Mouse (Mus musculus): ENCODE data around the gene Chst3. TPM values are rescaled to one million over a fixed set of nuclear protein-coding genes. Genes with fewer than 3 reads are reported as not detected.
"Not testable (repeated sequence)": the region's sequence is repeated elsewhere in the genome, so short reads cannot be mapped to it uniquely, and the experiment has no call there.

Chst3 gene
- polyA plus RNA-seq, 1 experiment from 2014 or later, result 1.3 TPM

DNA sequence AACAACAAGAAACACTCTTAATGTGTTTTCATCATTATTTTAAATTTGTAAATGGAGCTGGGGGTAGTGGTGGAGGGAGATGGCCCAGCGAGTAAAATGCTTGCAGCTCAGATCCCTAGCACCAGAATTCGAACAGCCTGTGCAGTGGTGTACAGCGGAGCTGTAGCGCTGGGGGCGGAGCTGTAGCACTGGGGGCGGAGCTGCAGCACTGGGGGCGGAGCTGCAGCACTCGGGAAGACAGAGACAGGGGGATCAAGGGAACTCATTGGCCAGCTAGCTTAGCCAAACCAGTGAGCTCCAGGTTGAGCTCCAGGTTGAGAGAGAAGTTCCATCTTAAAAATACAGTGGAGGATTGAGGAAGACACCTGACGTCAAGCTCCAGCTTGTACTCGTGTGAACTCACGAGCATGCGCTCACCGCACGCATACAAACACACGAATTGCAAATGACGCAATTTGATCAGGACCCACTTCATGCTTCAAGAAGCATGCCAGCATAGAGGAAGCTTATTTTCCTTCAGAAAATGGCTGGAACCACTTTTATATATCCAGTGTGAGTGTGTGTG is 38.3 kb upstream of the Chst3 start:
- Histone ChIP-seq H3K36me3 (ENCODE audit: control insufficient read depth, insufficient read depth, low read length) (no peaks in the 10 kb centered on the region), H3K9me3 (ENCODE audit: control insufficient read depth, low read length) (no peaks in the 10 kb centered on the region), H3K4me2 (ENCODE audit: low read depth, severe bottlenecking) (no peak overlapping the region), H3K27ac (replicated peaks; ENCODE audit: low read depth, low read length) (no peak overlapping the region), H3K27me3 (ENCODE audit: control insufficient read depth, insufficient read depth, low read length) (no peaks in the 10 kb centered on the region), H3K9ac (ENCODE audit: low read length) (no peak overlapping the region), H3K4me3 (ENCODE audit: low read depth, low read length) (no peak overlapping the region), H3K4me1 (ENCODE audit: control insufficient read depth, insufficient read depth, low read length) (no peaks in the 10 kb centered on the region)
- ATAC-seq (ENCODE audit: insufficient number of reproducible peaks, low FRiP score, low TSS enrichment, low read depth), result no peak
- no peak for DNase-seq (ENCODE audit: low spot score)
- 56% methylated on average over 16 of the region's 16 CpGs for WGBS

DNA sequence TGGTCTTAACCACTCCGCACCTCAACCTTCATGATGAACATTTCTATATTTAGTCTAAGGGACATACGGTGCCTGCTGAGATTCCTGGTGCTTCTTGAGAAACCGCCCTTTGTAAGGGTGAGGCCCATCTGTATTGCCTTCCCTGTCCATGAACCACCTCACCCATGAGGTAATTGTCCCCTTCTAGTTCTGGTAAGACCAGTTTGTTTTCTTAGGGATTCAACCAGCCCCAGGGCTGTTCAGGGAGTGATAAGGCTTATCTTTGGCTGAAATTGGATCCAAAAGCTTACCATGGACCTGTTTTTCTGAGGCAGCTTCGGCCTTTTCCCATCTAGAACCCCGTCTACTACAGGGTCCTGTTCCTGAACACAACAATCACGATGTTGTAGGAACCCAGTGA is 37.0 kb upstream of the Chst3 start:
- no peak overlapping the region for H3K4me2 ChIP-seq (ENCODE audit: low read depth, severe bottlenecking)
- no peaks in the 10 kb centered on the region for H3K4me1 ChIP-seq (ENCODE audit: control insufficient read depth, insufficient read depth, low read length)
- 83% methylated on average over 6 of the region's 6 CpGs for WGBS
- ATAC-seq (ENCODE audit: insufficient number of reproducible peaks, low FRiP score, low TSS enrichment, low read depth) (no peak), DNase-seq (ENCODE audit: low spot score) (no peak)
- H3K9ac ChIP-seq (ENCODE audit: low read length), result no peak overlapping the region
- no peak overlapping the region for H3K27ac ChIP-seq (replicated peaks; ENCODE audit: low read depth, low read length)
- H3K36me3 ChIP-seq (ENCODE audit: control insufficient read depth, insufficient read depth, low read length), result no peaks in the 10 kb centered on the region
- H3K9me3 ChIP-seq (ENCODE audit: control insufficient read depth, low read length), result no peaks in the 10 kb centered on the region
- no peaks in the 10 kb centered on the region for H3K27me3 ChIP-seq (ENCODE audit: control insufficient read depth, insufficient read depth, low read length)
- no peak overlapping the region for H3K4me3 ChIP-seq (ENCODE audit: low read depth, low read length)

DNA sequence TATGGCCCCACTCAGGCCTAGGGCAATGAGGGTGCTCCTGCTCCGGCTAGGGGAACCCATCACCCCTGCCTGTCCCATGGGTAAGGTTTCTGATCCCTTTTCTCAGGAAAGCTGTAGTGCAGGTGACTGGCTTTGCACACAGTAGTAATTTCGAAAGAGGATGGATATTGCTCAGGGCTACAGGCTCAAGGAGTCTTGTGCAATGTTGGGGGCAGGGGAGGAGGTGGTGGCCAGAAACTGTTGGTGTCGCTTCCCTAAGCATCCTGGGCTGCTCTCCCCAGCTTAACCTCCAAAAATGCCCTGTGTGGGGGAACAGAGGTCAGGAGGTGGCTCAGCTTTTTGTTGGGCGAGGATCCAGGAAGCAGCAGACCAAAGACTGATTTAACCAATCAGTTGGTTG is 33.5 kb upstream of the Chst3 start:
- Histone ChIP-seq H3K4me1 (ENCODE audit: control insufficient read depth, insufficient read depth, low read length) (no peaks in the 10 kb centered on the region), H3K4me2 (ENCODE audit: low read depth, severe bottlenecking) (no peak overlapping the region), H3K27ac (replicated peaks; ENCODE audit: low read depth, low read length) (no peak overlapping the region), H3K4me3 (ENCODE audit: low read depth, low read length) (no peak overlapping the region), H3K9me3 (ENCODE audit: control insufficient read depth, low read length) (no peaks in the 10 kb centered on the region), H3K36me3 (ENCODE audit: control insufficient read depth, insufficient read depth, low read length) (no peaks in the 10 kb centered on the region), H3K9ac (ENCODE audit: low read length) (no peak overlapping the region), H3K27me3 (ENCODE audit: control insufficient read depth, insufficient read depth, low read length) (no peaks in the 10 kb centered on the region)
- WGBS, result 77% methylated on average over 4 of the region's 4 CpGs
- DNase-seq (ENCODE audit: low spot score), result no peak
- ATAC-seq (ENCODE audit: insufficient number of reproducible peaks, low FRiP score, low TSS enrichment, low read depth), result no peak

DNA sequence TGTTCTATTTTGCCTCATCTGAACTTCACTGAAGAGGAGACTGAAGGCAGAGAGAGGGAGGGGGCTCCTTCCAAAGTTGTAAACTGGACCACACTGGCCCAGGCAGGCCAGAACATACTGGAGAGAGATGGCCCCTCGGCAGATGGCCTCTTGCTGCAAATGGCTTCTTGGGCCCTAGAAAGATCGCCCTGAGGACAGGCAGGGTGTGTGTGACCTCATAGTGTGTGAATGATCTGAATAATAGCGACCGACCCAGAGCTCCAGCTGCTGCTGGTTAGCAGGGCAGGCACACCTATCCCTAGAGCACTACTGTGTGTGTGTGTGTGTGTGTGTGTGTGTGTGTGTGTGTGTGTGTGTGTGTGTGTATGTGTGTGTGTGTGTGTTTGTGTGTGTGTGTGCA is 33.1 kb upstream of the Chst3 start:
- no peak overlapping the region for H3K4me2 ChIP-seq (ENCODE audit: low read depth, severe bottlenecking)
- no peaks in the 10 kb centered on the region for H3K36me3 ChIP-seq (ENCODE audit: control insufficient read depth, insufficient read depth, low read length)
- H3K4me3 ChIP-seq (ENCODE audit: low read depth, low read length), result no peak overlapping the region
- H3K27ac ChIP-seq (replicated peaks; ENCODE audit: low read depth, low read length), result no peak overlapping the region
- ATAC-seq (ENCODE audit: insufficient number of reproducible peaks, low FRiP score, low TSS enrichment, low read depth) (no peak), DNase-seq (ENCODE audit: low spot score) (no peak)
- H3K27me3 ChIP-seq (ENCODE audit: control insufficient read depth, insufficient read depth, low read length), result no peaks in the 10 kb centered on the region
- no peak overlapping the region for H3K9ac ChIP-seq (ENCODE audit: low read length)
- no peaks in the 10 kb centered on the region for H3K4me1 ChIP-seq (ENCODE audit: control insufficient read depth, insufficient read depth, low read length)
- WGBS, result 77% methylated on average over 4 of the region's 4 CpGs
- H3K9me3 ChIP-seq (ENCODE audit: control insufficient read depth, low read length), result no peaks in the 10 kb centered on the region

DNA sequence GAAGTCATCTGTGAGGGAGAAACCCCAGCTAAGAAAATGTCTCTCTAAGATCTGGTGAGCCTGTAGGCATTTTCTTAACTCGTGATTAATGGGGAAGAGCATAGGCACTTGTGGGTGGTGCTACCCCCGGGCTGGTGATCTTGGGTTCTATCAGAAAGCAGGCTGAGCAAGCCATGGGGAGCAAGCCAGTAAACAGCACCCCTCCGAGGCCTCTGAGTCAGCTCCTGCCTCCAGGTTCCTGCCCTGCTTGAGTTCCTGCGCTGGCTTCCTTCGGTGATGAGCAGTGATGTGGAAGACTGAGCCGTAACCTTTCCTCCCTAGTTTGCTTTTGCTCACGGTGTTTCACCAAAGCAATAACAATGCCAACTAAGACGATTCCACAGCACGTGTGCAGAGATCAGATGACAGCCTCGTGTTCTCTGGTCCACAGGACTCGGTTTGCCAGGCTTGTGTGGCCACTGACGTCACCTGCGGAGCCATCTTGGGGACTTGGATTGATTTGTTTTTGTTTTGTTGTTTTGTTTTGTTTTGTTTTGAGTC is 31.4 kb upstream of the Chst3 start:
- no peak overlapping the region for H3K4me2 ChIP-seq (ENCODE audit: low read depth, severe bottlenecking)
- H3K9me3 ChIP-seq (ENCODE audit: control insufficient read depth, low read length), result no peaks in the 10 kb centered on the region
- 79% methylated on average over 13 of the region's 13 CpGs for WGBS
- H3K4me1 ChIP-seq (ENCODE audit: control insufficient read depth, insufficient read depth, low read length), result no peaks in the 10 kb centered on the region
- H3K4me3 ChIP-seq (ENCODE audit: low read depth, low read length), result no peak overlapping the region
- H3K27me3 ChIP-seq (ENCODE audit: control insufficient read depth, insufficient read depth, low read length), result no peaks in the 10 kb centered on the region
- H3K36me3 ChIP-seq (ENCODE audit: control insufficient read depth, insufficient read depth, low read length), result no peaks in the 10 kb centered on the region
- DNase-seq (ENCODE audit: low spot score) (no peak), ATAC-seq (ENCODE audit: insufficient number of reproducible peaks, low FRiP score, low TSS enrichment, low read depth) (no peak)
- H3K27ac ChIP-seq (replicated peaks; ENCODE audit: low read depth, low read length), result no peak overlapping the region
- no peak overlapping the region for H3K9ac ChIP-seq (ENCODE audit: low read length)

DNA sequence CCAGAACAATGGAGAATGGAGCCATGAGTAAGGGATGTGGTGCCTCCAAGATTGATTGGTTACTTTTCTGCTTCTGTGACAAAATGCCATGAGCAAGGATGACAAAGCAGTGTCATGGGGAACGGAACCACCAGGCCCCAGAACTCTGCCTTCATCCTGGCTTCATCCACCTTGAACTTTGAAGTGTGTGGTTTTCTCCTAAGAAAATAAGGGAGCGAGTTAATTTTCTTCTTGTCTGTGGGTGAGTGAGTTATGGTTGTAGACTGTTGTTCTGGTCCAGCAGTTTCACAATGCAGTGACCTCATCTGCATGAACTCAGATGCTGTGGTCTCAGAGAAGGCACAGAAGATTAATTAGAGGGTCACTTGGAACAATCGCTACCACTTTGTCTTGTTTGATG is 29.3 kb upstream of the Chst3 start:
- H3K4me1 ChIP-seq (ENCODE audit: control insufficient read depth, insufficient read depth, low read length); H3K4me3 ChIP-seq (ENCODE audit: low read depth, low read length); H3K4me2 ChIP-seq (ENCODE audit: low read depth, severe bottlenecking); H3K27ac ChIP-seq (replicated peaks; ENCODE audit: low read depth, low read length); ATAC-seq (ENCODE audit: insufficient number of reproducible peaks, low FRiP score, low TSS enrichment, low read depth); DNase-seq (ENCODE audit: low spot score); H3K9me3 ChIP-seq (ENCODE audit: control insufficient read depth, low read length); H3K27me3 ChIP-seq (ENCODE audit: control insufficient read depth, insufficient read depth, low read length); H3K9ac ChIP-seq (ENCODE audit: low read length); H3K36me3 ChIP-seq (ENCODE audit: control insufficient read depth, insufficient read depth, low read length): not testable (repeated sequence)
- 75% methylated on average over 3 of the region's 3 CpGs for WGBS

DNA sequence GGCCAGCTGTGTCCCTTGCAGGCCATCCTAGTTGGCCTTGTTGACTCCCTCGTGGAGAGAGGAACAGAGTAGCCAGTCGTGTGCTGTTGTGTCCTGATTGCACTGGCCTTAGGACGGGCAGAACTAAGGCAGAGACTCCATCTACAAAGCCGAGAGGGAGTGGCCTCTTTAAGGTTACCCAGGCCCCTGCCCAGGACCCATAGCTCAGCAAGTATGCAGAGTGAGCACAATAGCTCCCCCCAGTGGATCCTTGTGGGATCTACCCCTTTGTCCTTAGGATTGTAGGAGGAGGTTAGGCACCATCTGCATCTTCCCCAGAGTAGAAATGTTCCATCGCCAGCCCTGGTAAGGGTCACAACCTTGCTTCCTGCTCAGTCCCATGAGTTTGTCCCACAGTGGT is 27.5 kb upstream of the Chst3 start:
- no peak for ATAC-seq (ENCODE audit: insufficient number of reproducible peaks, low FRiP score, low TSS enrichment, low read depth)
- WGBS, result 26% methylated on average over 5 of the region's 5 CpGs
- no peaks in the 10 kb centered on the region for H3K4me1 ChIP-seq (ENCODE audit: control insufficient read depth, insufficient read depth, low read length)

DNA sequence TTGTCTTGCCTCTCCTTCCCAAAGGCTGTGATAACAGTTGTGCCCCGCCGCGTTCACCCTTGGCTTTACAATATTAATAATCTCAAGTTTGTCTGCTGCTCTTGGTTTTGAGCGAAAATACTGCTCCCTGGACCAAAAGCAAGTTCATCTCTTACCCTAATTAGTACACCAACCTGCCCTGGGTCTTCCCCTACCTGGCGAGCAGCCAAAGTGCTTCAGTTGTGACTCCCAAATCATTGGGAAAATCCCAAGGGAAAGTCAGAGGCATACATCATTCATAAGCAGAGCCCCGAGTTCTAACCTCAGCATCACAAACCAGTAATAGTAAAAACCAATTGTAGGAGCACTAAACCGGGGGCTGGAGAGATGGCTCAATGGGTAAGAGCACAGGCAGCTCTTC is 26.6 kb upstream of the Chst3 start:
- WGBS, result 80% methylated on average over 7 of the region's 7 CpGs

More for the DNA sequence above, 27.5 kb upstream of the Chst3 start:
- H3K27ac ChIP-seq (replicated peaks; ENCODE audit: low read depth, low read length), result no peak overlapping the region
- no peaks in the 10 kb centered on the region for H3K27me3 ChIP-seq (ENCODE audit: control insufficient read depth, insufficient read depth, low read length)
- H3K4me2 ChIP-seq (ENCODE audit: low read depth, severe bottlenecking), result no peak overlapping the region
- no peaks in the 10 kb centered on the region for H3K9me3 ChIP-seq (ENCODE audit: control insufficient read depth, low read length)
- no peaks in the 10 kb centered on the region for H3K36me3 ChIP-seq (ENCODE audit: control insufficient read depth, insufficient read depth, low read length)
- peak; percentile 79 for DNase-seq (ENCODE audit: low spot score)
- no peak overlapping the region for H3K4me3 ChIP-seq (ENCODE audit: low read depth, low read length)
- H3K9ac ChIP-seq (ENCODE audit: low read length), result no peak overlapping the region

DNA sequence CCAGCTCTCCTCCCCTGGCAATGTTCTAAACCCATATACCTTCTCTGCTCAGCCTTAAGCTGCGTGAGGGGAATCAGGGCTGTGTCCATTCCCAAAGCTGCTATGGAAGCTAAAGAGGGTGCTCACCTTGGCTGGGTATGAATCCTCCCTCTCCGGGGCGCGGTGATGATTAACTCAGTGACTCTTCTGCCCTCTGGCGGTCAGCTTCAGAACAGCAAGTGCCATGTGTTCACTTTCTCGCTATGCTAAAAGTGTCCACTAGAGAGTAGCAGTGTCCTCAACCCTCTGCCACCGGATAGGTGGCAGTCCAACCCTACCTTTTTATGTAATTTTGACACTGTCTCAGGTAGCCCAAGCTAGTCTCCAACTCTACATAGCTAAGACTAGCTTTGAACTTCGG is 26.0 kb upstream of the Chst3 start:
- H3K27me3 ChIP-seq (ENCODE audit: control insufficient read depth, insufficient read depth, low read length), result no peaks in the 10 kb centered on the region
- 4% methylated on average over 8 of the region's 8 CpGs for WGBS

More for the DNA sequence above, 26.6 kb upstream of the Chst3 start:
- Histone ChIP-seq H3K36me3 (ENCODE audit: control insufficient read depth, insufficient read depth, low read length) (no peaks in the 10 kb centered on the region), H3K9me3 (ENCODE audit: control insufficient read depth, low read length) (no peaks in the 10 kb centered on the region), H3K4me3 (ENCODE audit: low read depth, low read length) (no peak overlapping the region), H3K27ac (replicated peaks; ENCODE audit: low read depth, low read length) (no peak overlapping the region), H3K9ac (ENCODE audit: low read length) (no peak overlapping the region), H3K4me1 (ENCODE audit: control insufficient read depth, insufficient read depth, low read length) (no peaks in the 10 kb centered on the region), H3K27me3 (ENCODE audit: control insufficient read depth, insufficient read depth, low read length) (no peaks in the 10 kb centered on the region), H3K4me2 (ENCODE audit: low read depth, severe bottlenecking) (no peak overlapping the region)
- ATAC-seq (ENCODE audit: insufficient number of reproducible peaks, low FRiP score, low TSS enrichment, low read depth), result no peak
- DNase-seq (ENCODE audit: low spot score), result no peak

More for the DNA sequence above, 26.0 kb upstream of the Chst3 start:
- Histone ChIP-seq H3K4me3 (ENCODE audit: low read depth, low read length) (no peak overlapping the region), H3K9me3 (ENCODE audit: control insufficient read depth, low read length) (no peaks in the 10 kb centered on the region), H3K27ac (replicated peaks; ENCODE audit: low read depth, low read length) (no peak overlapping the region), H3K4me2 (ENCODE audit: low read depth, severe bottlenecking) (no peak overlapping the region), H3K4me1 (ENCODE audit: control insufficient read depth, insufficient read depth, low read length) (no peaks in the 10 kb centered on the region), H3K36me3 (ENCODE audit: control insufficient read depth, insufficient read depth, low read length) (no peaks in the 10 kb centered on the region), H3K9ac (ENCODE audit: low read length) (no peak overlapping the region)
- DNase-seq (ENCODE audit: low spot score), result peak; percentile 96
- no peak for ATAC-seq (ENCODE audit: insufficient number of reproducible peaks, low FRiP score, low TSS enrichment, low read depth)
